Mouse (Mus musculus) G1E (cell line): Measurements from ENCODE around the gene Rgp1.

Experiments
- CTCF ChIP-seq: IDR thresholded peaks from 2 replicates; pipeline ENCODE4 v1.5.1; 2012; ENCODE audit warnings: low read depth, low read length, inconsistent platforms, mixed read lengths
- GATA1 ChIP-seq: IDR thresholded peaks from 2 replicates; pipeline ENCODE4 v1.6.1; 2012; ENCODE audit warnings: borderline replicate concordance, low read length, inconsistent platforms, mixed read lengths
- GATA2 ChIP-seq: IDR thresholded peaks from 2 replicates; pipeline ENCODE4 v1.6.1; 2012; ENCODE audit warnings: low read depth, low read length, inconsistent platforms, borderline replicate concordance
- TAL1 ChIP-seq: conservative IDR thresholded peaks from 2 replicates; pipeline ENCODE4 v1.6.1; 2012; ENCODE audit warnings: low read depth, low read length, inconsistent platforms, mixed read lengths

DNA sequence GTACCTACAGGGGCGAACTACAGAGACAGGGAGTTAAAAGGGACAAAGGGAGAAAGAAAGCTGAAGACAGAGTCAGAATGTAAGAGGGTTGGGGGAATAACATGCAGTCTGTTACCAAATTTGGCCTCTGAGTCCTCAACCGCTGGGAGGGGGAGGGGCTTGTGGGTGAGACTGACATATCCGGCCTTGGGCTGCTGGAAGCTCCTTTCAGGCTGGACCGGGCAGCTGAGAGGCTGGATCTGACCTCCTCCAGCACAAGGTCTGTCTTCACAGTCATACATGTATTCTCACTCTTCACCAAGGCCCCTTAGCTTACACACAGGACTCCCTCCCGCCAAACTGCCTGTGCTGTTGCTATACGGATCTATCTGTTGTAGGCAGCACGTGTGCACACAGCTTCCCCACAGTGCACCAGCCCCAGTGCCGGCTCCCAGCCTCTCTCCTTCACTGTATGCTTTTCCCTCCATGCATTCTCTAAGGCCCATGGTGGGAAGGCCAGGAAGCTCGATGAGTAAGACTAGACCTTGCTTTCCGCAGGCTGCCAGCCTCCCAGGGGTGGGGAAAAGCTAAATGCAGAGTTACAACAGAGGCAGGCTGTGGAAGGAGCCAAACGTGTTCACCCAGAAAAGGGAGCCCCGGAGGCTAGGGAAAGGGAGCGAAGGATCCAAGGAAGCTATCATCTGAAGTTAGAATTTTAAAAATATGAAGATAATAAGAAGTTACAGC is 19.7 kb upstream of the Rgp1 start:
- TF ChIP-seq CTCF = no peak
- TF ChIP-seq GATA1 = no peak
- no peak for TF ChIP-seq TAL1
- TF ChIP-seq GATA2 = no peak
